Mouse (Mus musculus) liver, embryonic 15.5 days (tissue): Measurements from ENCODE around the gene Lamp2. TPM values are rescaled to one million over a fixed set of nuclear protein-coding genes. Genes with fewer than 3 reads are reported as not detected.
"Not testable (repeated sequence)": the region's sequence is repeated elsewhere in the genome, so short reads cannot be mapped to it uniquely, and the experiment has no call there.

Source experiments
- ATAC-seq: fragments of 200-750 bp; cut with Nextera tagmentation; 2 replicates; pipeline ENCODE4 v1.8.0; 2017; ENCODE audit warnings: moderate number of reproducible peaks, mild to moderate bottlenecking, moderate library complexity; ENCODE audit not compliant: insufficient read depth
- H3K27ac ChIP-seq: fragments of 300-500 bp; sonication (generic); replicated peaks from 2 replicates; pipeline ENCODE4 v1.5.1; 2015; ENCODE audit warnings: mild to moderate bottlenecking, inconsistent platforms
- H3K27me3 ChIP-seq: fragments of 300-500 bp; sonication (generic); 2 replicates; pipeline ENCODE4 v1.6.1; 2015; ENCODE audit warnings: mild to moderate bottlenecking, inconsistent platforms
- H3K36me3 ChIP-seq: fragments of 300-500 bp; sonication (generic); replicated peaks from 2 replicates; pipeline ENCODE4 v1.6.1; 2015; ENCODE audit warnings: moderate library complexity, mild to moderate bottlenecking, inconsistent platforms
- H3K4me1 ChIP-seq: fragments of 300-500 bp; sonication (generic); replicated peaks from 2 replicates; pipeline ENCODE4 v1.6.1; 2015; ENCODE audit warnings: inconsistent platforms
- H3K4me2 ChIP-seq: fragments of 300-500 bp; sonication (generic); 2 replicates; pipeline ENCODE4 v1.6.1; 2015; ENCODE audit warnings: moderate library complexity, mild to moderate bottlenecking, inconsistent platforms
- H3K4me3 ChIP-seq: fragments of 300-500 bp; sonication (generic); replicated peaks from 2 replicates; pipeline ENCODE4 v1.5.1; 2015; ENCODE audit warnings: mild to moderate bottlenecking, inconsistent platforms
- H3K9ac ChIP-seq: fragments of 300-500 bp; sonication (generic); 2 replicates; pipeline ENCODE4 v1.6.1; 2015; ENCODE audit warnings: moderate library complexity, mild to moderate bottlenecking, inconsistent platforms
- H3K9me3 ChIP-seq: fragments of 300-500 bp; sonication (generic); replicated peaks from 2 replicates; pipeline ENCODE4 v1.6.1; 2016; ENCODE audit warnings: inconsistent platforms
- WGBS: fragments of 180-500 bp; shearing (Covaris S2); methylation state at CpG from one replicate; pipeline ENCODE4 v1.1.7; 2015; ENCODE audit warnings: mixed read lengths; ENCODE audit not compliant: insufficient replicate concordance; 5-methylcytosine and 5-hydroxymethylcytosine counted together
- polyA plus RNA-seq: library from polyadenylated mRNA; unstranded; fragments of >200 nt; fragmentation: Nextera tagmentation; extraction: Ambion mirVana; gene quantifications from 2 replicates; pipeline ENCODE4 v1.2.1, GENCODE M21; 2015

Lamp2 gene
- polyA plus RNA-seq, result 75.2 and 76.8 TPM in 2 replicates

DNA sequence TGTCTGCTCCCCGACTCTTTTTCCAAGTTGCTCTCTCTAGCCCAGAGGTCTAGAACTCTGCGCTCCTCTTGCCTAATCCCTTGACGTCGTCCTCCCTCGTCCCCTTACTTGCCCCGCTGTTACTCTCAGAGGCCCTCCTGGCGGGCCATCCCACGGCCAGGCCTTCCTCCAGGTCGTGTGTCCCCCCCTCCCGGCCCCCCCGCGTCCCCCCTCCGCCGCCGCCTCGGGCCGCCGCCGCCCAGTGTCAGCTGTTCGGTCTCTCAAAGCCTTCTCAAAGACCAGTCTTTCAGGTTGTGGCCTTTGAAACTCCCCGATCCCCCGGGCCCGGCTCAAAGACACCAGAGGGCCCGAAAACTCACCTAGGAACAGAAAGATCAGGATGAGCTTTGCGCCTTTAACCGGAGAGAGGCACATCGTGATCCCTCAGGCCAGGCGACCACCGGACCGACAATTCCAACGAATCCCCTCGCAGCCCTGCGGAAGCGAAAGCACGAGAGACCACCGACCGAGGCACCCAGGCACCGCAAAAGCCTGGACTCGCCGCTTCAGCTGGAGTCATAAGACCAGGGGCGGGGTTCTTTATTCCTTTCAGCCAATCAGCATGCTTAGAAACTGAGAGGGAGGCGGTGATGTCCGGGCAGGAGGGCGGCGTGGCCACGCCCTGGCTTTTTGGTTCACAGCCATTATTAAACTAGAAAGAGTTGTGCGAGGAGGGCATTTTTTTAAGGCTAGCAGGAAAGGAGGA lies at the start of gene Lamp2:
Gene Lamp2, minus strand, starts transcription at position 565 of the 745 bp plus-strand sequence.
- 8% methylated on average over 47 of the region's 47 CpGs for WGBS
- Histone ChIP-seq H3K4me1 (0 out of 2 replicates have a peak, but pooled peaks cover 2% of the 10 kb centered on the region), H3K4me3 (peak within 1 kb of the TSS; percentile 67), H3K36me3 (peaks cover 8% of the 10 kb centered on the region; the same call in 1 of the 2 replicates), H3K9ac (peak within 1 kb of the TSS; percentile 69), H3K9me3 (no peaks in the 10 kb centered on the region), H3K27ac (peak within 1 kb of the TSS; percentile 69; the same call in 1 of the 2 replicates), H3K27me3 (no peaks in the 10 kb centered on the region), H3K4me2 (peak within 1 kb of the TSS; percentile 75)
- ATAC-seq, result peak; percentile 90

DNA sequence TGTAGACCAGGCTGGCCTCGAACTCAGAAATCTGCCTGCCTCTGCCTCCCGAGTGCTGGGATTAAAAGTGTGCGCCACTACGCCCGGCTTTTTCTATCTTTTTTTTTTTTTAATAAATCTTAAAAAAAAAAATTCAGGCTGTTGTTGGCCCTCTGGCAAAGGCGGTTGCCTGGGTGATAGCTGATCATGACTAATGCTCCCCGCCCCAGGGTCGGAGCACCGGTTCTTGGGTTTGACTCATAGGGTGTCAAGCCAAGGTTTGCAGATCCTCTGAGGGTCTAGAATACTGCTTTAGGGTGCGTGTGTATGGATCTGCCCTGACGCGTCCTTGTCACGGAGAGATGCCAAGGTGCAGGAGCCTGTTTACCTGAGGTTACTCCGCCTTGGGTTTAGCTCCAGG lies 48.6 kb upstream of the Lamp2 start:
- no peak for ATAC-seq
- Histone ChIP-seq H3K9me3 (no peaks in the 10 kb centered on the region), H3K36me3 (no peaks in the 10 kb centered on the region), H3K4me2 (no peak overlapping the region), H3K27ac (no peak overlapping the region), H3K27me3 (no peaks in the 10 kb centered on the region), H3K4me1 (no peaks in the 10 kb centered on the region), H3K9ac (no peak overlapping the region), H3K4me3 (no peak overlapping the region)
- WGBS, result 72% methylated on average over 14 of the region's 14 CpGs

- H3K27ac ChIP-seq, H3K4me2 ChIP-seq, ATAC-seq, H3K9me3 ChIP-seq, H3K27me3 ChIP-seq, H3K4me1 ChIP-seq, H3K9ac ChIP-seq, H3K36me3 ChIP-seq, H3K4me3 ChIP-seq: not testable (repeated sequence)
- 35% methylated on average over 5 of the region's 5 CpGs for WGBS
Observed at GRCm38 (mm10) chrX:38502182-38502581, 45.9 kb upstream of the Lamp2 start.

GRCm38 (mm10) chrX:38485464-38485863 lies 29.2 kb upstream of the Lamp2 start:
- WGBS, result 23% methylated on average over 20 of the region's 20 CpGs
- not testable (repeated sequence) for H3K4me3 ChIP-seq, H3K27me3 ChIP-seq, H3K36me3 ChIP-seq, H3K4me1 ChIP-seq, ATAC-seq, H3K9ac ChIP-seq, H3K27ac ChIP-seq, H3K9me3 ChIP-seq
- peak overlapping the region; percentile 20; the same call in 1 of the 2 replicates for H3K4me2 ChIP-seq

DNA sequence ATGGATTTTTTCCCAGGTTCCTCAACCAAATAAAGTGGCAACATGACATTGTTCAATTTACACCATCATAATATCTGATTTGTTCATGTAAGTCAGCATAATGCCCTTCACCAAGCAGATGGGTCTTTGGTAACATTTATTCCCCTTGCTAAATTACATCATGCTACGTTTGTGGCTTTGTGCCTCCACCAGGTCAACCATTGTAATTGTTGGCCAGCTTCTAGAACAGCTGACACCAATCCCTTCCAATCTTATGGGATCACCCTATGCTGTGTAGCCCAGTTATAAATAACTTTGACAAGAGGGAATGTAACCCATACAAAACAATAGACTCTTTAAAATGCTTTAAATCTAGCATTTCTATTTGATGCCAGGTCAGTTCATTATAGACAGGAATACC lies 22.3 kb upstream of the Lamp2 start:
- WGBS, result 51% methylated on average over 1 of the region's 1 CpGs
- H3K9me3 ChIP-seq, result no peaks in the 10 kb centered on the region
- H3K4me1 ChIP-seq, result no peaks in the 10 kb centered on the region; the same call in 1 of the 2 replicates
- H3K4me2 ChIP-seq, result no peak overlapping the region
- H3K9ac ChIP-seq, result no peak overlapping the region
- H3K36me3 ChIP-seq, result no peaks in the 10 kb centered on the region
- no peak overlapping the region for H3K27ac ChIP-seq
- ATAC-seq, result no peak
- H3K27me3 ChIP-seq, result no peaks in the 10 kb centered on the region
- no peak overlapping the region for H3K4me3 ChIP-seq

DNA sequence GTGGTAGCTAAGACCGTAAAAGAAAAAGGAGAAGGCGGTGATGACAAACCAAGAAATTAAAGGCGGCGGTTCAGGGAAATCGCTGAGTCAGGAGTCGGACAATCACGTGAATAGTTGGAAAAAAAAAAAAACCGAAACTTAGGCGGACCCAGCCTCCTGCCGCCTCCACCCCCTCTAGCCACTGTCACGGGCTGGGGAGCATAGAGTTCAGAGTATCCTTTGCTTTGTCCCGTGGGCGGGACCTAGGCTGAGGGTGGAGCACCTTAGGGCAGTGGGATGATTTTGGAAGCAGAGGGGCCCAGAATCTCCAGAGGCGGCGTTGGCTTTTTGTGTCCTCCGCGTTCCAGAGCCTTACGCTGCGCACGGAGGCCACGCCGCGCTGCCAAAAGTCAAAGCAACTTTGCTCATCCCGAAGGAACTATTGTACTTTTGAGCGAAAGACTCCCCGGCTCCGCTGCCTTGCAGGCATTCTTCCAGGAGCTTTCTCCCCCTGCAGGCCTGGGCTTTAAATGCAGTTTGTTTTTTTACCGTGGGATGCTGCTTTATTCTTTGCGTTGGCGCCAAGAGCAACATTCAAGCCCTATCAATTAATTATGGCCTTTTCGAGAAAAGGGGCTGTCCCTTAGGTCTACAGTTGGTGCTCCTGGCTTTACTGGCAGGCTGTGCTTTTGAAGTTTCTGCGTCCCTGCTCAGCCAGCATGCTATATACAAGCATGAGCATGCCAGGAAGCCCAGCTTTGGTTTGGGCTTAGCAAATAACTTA lies 17.5 kb upstream of the Lamp2 start:
- Histone ChIP-seq H3K27me3 (no peaks in the 10 kb centered on the region), H3K9me3 (no peaks in the 10 kb centered on the region), H3K27ac (peak overlapping the region; percentile 79), H3K4me3 (peak overlapping the region; percentile 62), H3K36me3 (no peaks in the 10 kb centered on the region), H3K9ac (peak overlapping the region; percentile 52), H3K4me2 (peak overlapping the region; percentile 72), H3K4me1 (no peaks in the 10 kb centered on the region; the same call in 1 of the 2 replicates)
- 13% methylated on average over 32 of the region's 32 CpGs for WGBS
- peak; percentile 96 for ATAC-seq

- Histone ChIP-seq H3K9ac (no peak overlapping the region), H3K9me3 (no peaks in the 10 kb centered on the region), H3K4me1 (no peaks in the 10 kb centered on the region; the same call in 1 of the 2 replicates), H3K27me3 (no peaks in the 10 kb centered on the region), H3K4me3 (peak overlapping the region; percentile 62), H3K4me2 (peak overlapping the region; percentile 72), H3K27ac (no peak overlapping the region; the same call in 1 of the 2 replicates), H3K36me3 (no peaks in the 10 kb centered on the region)
- peak; percentile 47 for ATAC-seq
- WGBS, result 12% methylated on average over 10 of the region's 10 CpGs
Observed at GRCm38 (mm10) chrX:38473164-38473536, 16.9 kb upstream of the Lamp2 start.

- Histone ChIP-seq H3K4me3 (no peak overlapping the region), H3K9me3 (no peaks in the 10 kb centered on the region), H3K27me3 (no peaks in the 10 kb centered on the region), H3K9ac (no peak overlapping the region), H3K36me3 (no peaks in the 10 kb centered on the region), H3K4me1 (no peaks in the 10 kb centered on the region; the same call in 1 of the 2 replicates), H3K4me2 (no peak overlapping the region), H3K27ac (no peak overlapping the region)
- ATAC-seq, result no peak
Observed at GRCm38 (mm10) chrX:38466236-38466635, 10.0 kb upstream of the Lamp2 start.

GRCm38 (mm10) chrX:38463160-38463559 lies 6.9 kb upstream of the Lamp2 start:
- H3K9me3 ChIP-seq, result no peaks in the 10 kb centered on the region
- WGBS, result 68% methylated on average over 2 of the region's 2 CpGs
- H3K4me1 ChIP-seq, result no peaks in the 10 kb centered on the region; the same call in 1 of the 2 replicates
- no peak for ATAC-seq
- no peaks in the 10 kb centered on the region for H3K27me3 ChIP-seq
- H3K9ac ChIP-seq, result no peak overlapping the region
- no peak overlapping the region for H3K4me2 ChIP-seq
- no peak overlapping the region for H3K4me3 ChIP-seq
- H3K36me3 ChIP-seq, result no peaks in the 10 kb centered on the region
- no peak overlapping the region for H3K27ac ChIP-seq

GRCm38 (mm10) chrX:38462101-38462500 lies 5.8 kb upstream of the Lamp2 start:
- no peak overlapping the region for H3K4me3 ChIP-seq
- no peaks in the 10 kb centered on the region for H3K36me3 ChIP-seq
- H3K27me3 ChIP-seq, result no peaks in the 10 kb centered on the region
- H3K4me2 ChIP-seq, result no peak overlapping the region
- WGBS, result 48% methylated on average over 5 of the region's 5 CpGs
- H3K9me3 ChIP-seq, result no peaks in the 10 kb centered on the region
- ATAC-seq, result no peak
- H3K4me1 ChIP-seq, result no peaks in the 10 kb centered on the region; the same call in 1 of the 2 replicates
- H3K9ac ChIP-seq, result no peak overlapping the region
- H3K27ac ChIP-seq, result no peak overlapping the region

- no peaks in the 10 kb centered on the region; the same call in 1 of the 2 replicates for H3K4me1 ChIP-seq
- H3K9ac ChIP-seq, result no peak overlapping the region
- H3K27me3 ChIP-seq, result no peaks in the 10 kb centered on the region
- no peak overlapping the region for H3K4me3 ChIP-seq
- H3K36me3 ChIP-seq, result no peaks in the 10 kb centered on the region
- no peaks in the 10 kb centered on the region for H3K9me3 ChIP-seq
- WGBS, result 37% methylated on average over 3 of the region's 3 CpGs
- ATAC-seq, result no peak
- no peak overlapping the region for H3K27ac ChIP-seq
- no peak overlapping the region for H3K4me2 ChIP-seq
Observed at GRCm38 (mm10) chrX:38460887-38461286, 4.6 kb upstream of the Lamp2 start.
